Mouse (Mus musculus) embryonic facial prominence, embryonic 10.5 days (tissue): ENCODE measurements around the gene Gm5142. TPM values are rescaled to one million over a fixed set of nuclear protein-coding genes. Genes with fewer than 3 reads are reported as not detected.

Source experiments
- DNase-seq: peaks from one replicate; pipeline ENCODE4 v3.0.0-alpha.2; 2017; ENCODE audit warnings: low spot score
- H3K27ac ChIP-seq: fragments of 300-500 bp; sonication (generic); replicated peaks from 2 replicates; pipeline ENCODE4 v1.5.1; 2016; ENCODE audit warnings: mild to moderate bottlenecking
- H3K27me3 ChIP-seq: fragments of 300-500 bp; sonication (generic); replicated peaks from 2 replicates; pipeline ENCODE4 v1.6.1; 2016; ENCODE audit warnings: low read depth, mild to moderate bottlenecking; ENCODE audit not compliant: poor library complexity, severe bottlenecking
- H3K36me3 ChIP-seq: fragments of 300-500 bp; sonication (generic); replicated peaks from 2 replicates; pipeline ENCODE4 v1.6.1; 2016; ENCODE audit warnings: mild to moderate bottlenecking, moderate library complexity
- H3K4me1 ChIP-seq: fragments of 300-500 bp; sonication (generic); 2 replicates; pipeline ENCODE4 v1.6.1; 2016
- H3K4me3 ChIP-seq: fragments of 300-500 bp; sonication (generic); 2 replicates; pipeline ENCODE4 v1.5.1; 2016; ENCODE audit warnings: mild to moderate bottlenecking, moderate library complexity
- H3K9me3 ChIP-seq: fragments of 300-500 bp; sonication (generic); 2 replicates; pipeline ENCODE4 v1.6.1; 2016; ENCODE audit warnings: mild to moderate bottlenecking
- WGBS: fragments of 180-500 bp; shearing (Covaris S2); methylation state at CpG from one replicate; pipeline ENCODE4 v1.1.7; 2016; 5-methylcytosine and 5-hydroxymethylcytosine counted together
- polyA plus RNA-seq: library from polyadenylated mRNA; unstranded; fragments of >200 nt; fragmentation: Nextera tagmentation; extraction: Ambion mirVana; gene quantifications from 2 replicates; pipeline ENCODE4 v1.2.1, GENCODE M21; 2016

Gm5142 gene
- polyA plus RNA-seq = not detected in 2 replicates

GRCm38 (mm10) chr14:59178649-59179048 is at the start of gene Gm5142:
Gene Gm5142, minus strand, starts transcription at chr14:59178749.
- WGBS = 93% methylated on average over 3 of the region's 3 CpGs
- H3K4me1 ChIP-seq = no peaks in the 10 kb centered on the region
- no peaks in the 10 kb centered on the region for H3K27me3 ChIP-seq
- no peak within 1 kb of the TSS for H3K27ac ChIP-seq
- H3K4me3 ChIP-seq = no peak within 1 kb of the TSS
- no peaks in the 10 kb centered on the region for H3K36me3 ChIP-seq
- H3K9me3 ChIP-seq = no peaks in the 10 kb centered on the region
- no peak for DNase-seq

- no peak overlapping the region for H3K27ac ChIP-seq
- no peaks in the 10 kb centered on the region for H3K27me3 ChIP-seq
- H3K4me1 ChIP-seq = no peaks in the 10 kb centered on the region
- H3K9me3 ChIP-seq = no peaks in the 10 kb centered on the region
- no peak for DNase-seq
- H3K4me3 ChIP-seq = no peak overlapping the region
- 94% methylated on average over 11 of the region's 11 CpGs for WGBS
- peaks cover 100% of the 10 kb centered on the region for H3K36me3 ChIP-seq
These were observed 47.7 kb upstream of the Gm5142 start for GRCm38 (mm10) chr14:59226240-59226639.

- H3K4me1 ChIP-seq = no peaks in the 10 kb centered on the region
- H3K4me3 ChIP-seq = no peak overlapping the region
- 90% methylated on average over 3 of the region's 3 CpGs for WGBS
- no peaks in the 10 kb centered on the region for H3K27me3 ChIP-seq
- H3K9me3 ChIP-seq = no peaks in the 10 kb centered on the region
- H3K27ac ChIP-seq = no peak overlapping the region
- H3K36me3 ChIP-seq = peaks cover 98% of the 10 kb centered on the region
- no peak for DNase-seq
These were observed 40.7 kb upstream of the Gm5142 start for GRCm38 (mm10) chr14:59219241-59219640.

GRCm38 (mm10) chr14:59209816-59210215 is 31.3 kb upstream of the Gm5142 start:
- 92% methylated on average over 2 of the region's 2 CpGs for WGBS
- Histone ChIP-seq H3K27ac (no peak overlapping the region), H3K27me3 (no peaks in the 10 kb centered on the region), H3K36me3 (peaks cover 50% of the 10 kb centered on the region), H3K4me3 (no peak overlapping the region), H3K9me3 (no peaks in the 10 kb centered on the region), H3K4me1 (peaks cover 30% of the 10 kb centered on the region)
- DNase-seq = no peak

- WGBS = 93% methylated on average over 7 of the region's 7 CpGs
- Histone ChIP-seq H3K36me3 (peaks cover 42% of the 10 kb centered on the region), H3K4me3 (no peak overlapping the region), H3K4me1 (peaks cover 38% of the 10 kb centered on the region), H3K9me3 (no peaks in the 10 kb centered on the region), H3K27ac (no peak overlapping the region), H3K27me3 (no peaks in the 10 kb centered on the region)
- no peak for DNase-seq
These were observed 30.5 kb upstream of the Gm5142 start for GRCm38 (mm10) chr14:59209003-59209402.

- no peak for DNase-seq
- peaks cover 53% of the 10 kb centered on the region for H3K4me1 ChIP-seq
- no peaks in the 10 kb centered on the region for H3K9me3 ChIP-seq
- H3K36me3 ChIP-seq = peaks cover 16% of the 10 kb centered on the region
- 0 out of 2 replicates have a peak overlapping the region, but pooled peaks have one; percentile 37 for H3K4me3 ChIP-seq
- no peaks in the 10 kb centered on the region for H3K27me3 ChIP-seq
- H3K27ac ChIP-seq = peak overlapping the region; percentile 75; the same call in 1 of the 2 replicates
- WGBS = 51% methylated on average over 10 of the region's 10 CpGs
These were observed 27.5 kb upstream of the Gm5142 start for GRCm38 (mm10) chr14:59205976-59206583.

GRCm38 (mm10) chr14:59205461-59205860 is 26.9 kb upstream of the Gm5142 start:
- H3K4me3 ChIP-seq = peak overlapping the region; percentile 37; the same call in 1 of the 2 replicates
- peak overlapping the region; percentile 75 for H3K27ac ChIP-seq
- peaks cover 59% of the 10 kb centered on the region for H3K4me1 ChIP-seq
- no peak for DNase-seq
- H3K27me3 ChIP-seq = no peaks in the 10 kb centered on the region
- 26% methylated on average over 7 of the region's 7 CpGs for WGBS
- no peaks in the 10 kb centered on the region for H3K9me3 ChIP-seq
- H3K36me3 ChIP-seq = peaks cover 10% of the 10 kb centered on the region

GRCm38 (mm10) chr14:59201604-59202215 is 23.2 kb upstream of the Gm5142 start:
- Histone ChIP-seq H3K27ac (peak overlapping the region; percentile 98), H3K36me3 (no peaks in the 10 kb centered on the region), H3K9me3 (no peaks in the 10 kb centered on the region), H3K27me3 (no peaks in the 10 kb centered on the region), H3K4me3 (peak overlapping the region; percentile 92), H3K4me1 (peaks cover 49% of the 10 kb centered on the region)
- WGBS = 1% methylated on average over 21 of the region's 21 CpGs
- no peak for DNase-seq

GRCm38 (mm10) chr14:59200711-59201603 is 22.4 kb upstream of the Gm5142 start, which contains the start of gene Rcbtb1:
Gene Rcbtb1, plus strand, starts transcription at chr14:59201209.
- H3K4me1 ChIP-seq = peaks cover 42% of the 10 kb centered on the region
- H3K4me3 ChIP-seq = peak within 1 kb of the TSS; percentile 92
- H3K36me3 ChIP-seq = no peaks in the 10 kb centered on the region
- H3K9me3 ChIP-seq = no peaks in the 10 kb centered on the region
- peak; percentile 97 for DNase-seq
- H3K27me3 ChIP-seq = no peaks in the 10 kb centered on the region
- WGBS = under 1% methylated on average over 96 of the region's 96 CpGs
- peak within 1 kb of the TSS; percentile 98 for H3K27ac ChIP-seq

GRCm38 (mm10) chr14:59186121-59186520 is 7.6 kb upstream of the Gm5142 start:
- no peaks in the 10 kb centered on the region for H3K36me3 ChIP-seq
- no peaks in the 10 kb centered on the region for H3K4me1 ChIP-seq
- H3K27ac ChIP-seq = no peak overlapping the region
- WGBS = 87% methylated on average over 2 of the region's 2 CpGs
- H3K27me3 ChIP-seq = no peaks in the 10 kb centered on the region
- H3K9me3 ChIP-seq = no peaks in the 10 kb centered on the region
- no peak for DNase-seq
- no peak overlapping the region for H3K4me3 ChIP-seq

- no peak overlapping the region for H3K27ac ChIP-seq
- no peaks in the 10 kb centered on the region for H3K9me3 ChIP-seq
- H3K4me1 ChIP-seq = no peaks in the 10 kb centered on the region
- DNase-seq = no peak
- no peaks in the 10 kb centered on the region for H3K27me3 ChIP-seq
- H3K36me3 ChIP-seq = no peaks in the 10 kb centered on the region
- no peak overlapping the region for H3K4me3 ChIP-seq
These were observed 7.0 kb upstream of the Gm5142 start for GRCm38 (mm10) chr14:59185514-59185913.

GRCm38 (mm10) chr14:59182732-59183131 is 4.2 kb upstream of the Gm5142 start:
- no peak for DNase-seq
- Histone ChIP-seq H3K27me3 (no peaks in the 10 kb centered on the region), H3K36me3 (no peaks in the 10 kb centered on the region), H3K4me3 (no peak overlapping the region), H3K27ac (no peak overlapping the region), H3K4me1 (no peaks in the 10 kb centered on the region), H3K9me3 (no peaks in the 10 kb centered on the region)
- WGBS = 84% methylated on average over 2 of the region's 2 CpGs
